Mouse (Mus musculus) induced T-regulatory cell, adult 2 months (primary cell): Measurements from ENCODE around the gene Elmsan1.
A peak's percentile ranks its signal among the peaks of the same experiment; 100 is the strongest.
"Not testable (repeated sequence)": the region's sequence is repeated elsewhere in the genome, so short reads cannot be mapped to it uniquely, and the experiment has no call there.

Experiments used
- DNase-seq: peaks from one replicate; pipeline ENCODE4 v3.0.0-alpha.2; 2012; ENCODE audit warnings: low read depth

Elmsan1 gene

GRCm38 (mm10) chr12:84218289-84219120, at the start of gene Elmsan1:
Gene Elmsan1 (minus strand): TSS chr12:84218881.
- peak; percentile 86 for DNase-seq

- no peak for DNase-seq
Measured at GRCm38 (mm10) chr12:84267264-84267663, 48.6 kb upstream of the Elmsan1 start.

DNA sequence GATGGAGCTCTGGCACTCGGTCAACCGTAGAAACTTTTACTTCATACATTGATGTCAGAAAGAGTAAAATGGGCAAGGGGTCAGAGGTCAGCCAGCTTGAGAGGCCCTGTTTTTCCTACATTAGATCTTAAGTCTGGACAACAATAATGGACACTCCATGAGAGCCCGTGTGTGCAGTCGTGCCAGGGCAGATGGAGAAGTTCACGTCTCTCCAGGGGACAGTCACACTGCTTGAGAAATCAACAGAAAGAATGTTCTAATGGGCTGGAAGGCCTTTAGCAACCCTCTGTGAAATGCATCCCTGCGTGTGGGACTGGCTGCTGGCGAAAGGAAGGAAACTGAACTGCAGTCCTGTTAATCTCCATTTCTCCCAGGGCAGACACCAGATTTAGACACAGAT, 41.7 kb upstream of the Elmsan1 start:
- no peak for DNase-seq

- no peak for DNase-seq
Measured at GRCm38 (mm10) chr12:84254886-84255285, 36.2 kb upstream of the Elmsan1 start.

DNA sequence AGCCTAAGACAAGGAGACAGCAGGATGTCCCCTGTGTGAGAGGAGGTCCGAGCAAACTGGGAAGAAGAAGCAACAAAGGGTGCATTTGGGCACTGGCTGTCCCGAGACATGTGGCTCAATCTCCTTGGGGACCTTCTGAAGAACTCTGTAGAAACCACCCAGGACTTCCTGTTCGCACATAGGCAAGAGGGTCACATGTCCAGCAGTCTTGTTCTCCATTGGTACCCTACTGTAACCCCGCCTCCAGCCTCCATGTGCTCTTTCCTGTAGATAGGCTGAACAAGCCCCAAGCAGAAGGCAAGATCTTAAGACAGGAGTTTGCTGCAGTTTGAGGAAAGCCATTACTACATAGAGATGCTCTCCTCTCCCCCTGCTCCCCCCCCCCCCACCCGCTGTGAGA, 34.1 kb upstream of the Elmsan1 start:
- no peak for DNase-seq

GRCm38 (mm10) chr12:84249217-84249616, 30.5 kb upstream of the Elmsan1 start:
- peak; percentile 86 for DNase-seq

DNA sequence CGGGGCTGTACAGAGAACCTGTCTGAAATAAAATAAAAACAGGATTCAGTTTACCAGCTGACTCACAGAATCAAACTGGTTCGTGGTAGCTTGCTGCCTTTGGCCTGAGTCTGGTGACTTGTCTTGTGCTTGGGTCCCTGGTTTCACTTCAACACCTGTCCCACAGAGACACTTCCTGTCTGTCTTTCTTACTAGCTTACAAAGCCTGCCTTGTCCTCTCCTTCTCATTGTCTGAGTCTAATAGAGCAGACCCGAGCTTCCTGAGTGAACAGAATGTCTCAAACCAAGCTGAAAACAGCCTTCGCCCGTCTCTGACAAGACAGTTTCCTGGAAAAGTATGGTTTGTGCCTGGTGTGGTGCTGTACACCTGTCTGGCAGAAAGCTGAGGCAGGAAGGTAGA, 27.0 kb upstream of the Elmsan1 start:
- DNase-seq = peak; percentile 80

- DNase-seq = peak; percentile 93
Measured at GRCm38 (mm10) chr12:84243076-84243770, 24.5 kb upstream of the Elmsan1 start.

DNA sequence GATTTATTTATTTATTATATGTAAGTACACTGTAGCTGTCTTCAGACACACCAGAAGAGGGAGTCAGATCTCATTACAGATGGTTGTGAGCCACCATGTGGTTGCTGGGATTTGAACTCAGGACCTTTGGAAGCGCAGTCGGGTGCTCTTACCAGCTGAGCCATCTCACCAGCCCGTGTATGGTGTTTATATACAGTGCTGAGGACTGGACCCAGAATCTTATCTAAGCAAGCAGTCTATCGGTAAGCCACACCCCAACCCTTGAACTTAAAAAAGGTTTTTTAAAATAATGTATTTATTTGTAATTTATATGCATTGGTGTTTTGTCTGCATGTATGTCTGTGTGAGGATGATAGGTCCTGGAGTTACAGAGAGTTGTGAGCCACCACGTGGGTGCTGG, 18.4 kb upstream of the Elmsan1 start:
- DNase-seq = not testable (repeated sequence)

DNA sequence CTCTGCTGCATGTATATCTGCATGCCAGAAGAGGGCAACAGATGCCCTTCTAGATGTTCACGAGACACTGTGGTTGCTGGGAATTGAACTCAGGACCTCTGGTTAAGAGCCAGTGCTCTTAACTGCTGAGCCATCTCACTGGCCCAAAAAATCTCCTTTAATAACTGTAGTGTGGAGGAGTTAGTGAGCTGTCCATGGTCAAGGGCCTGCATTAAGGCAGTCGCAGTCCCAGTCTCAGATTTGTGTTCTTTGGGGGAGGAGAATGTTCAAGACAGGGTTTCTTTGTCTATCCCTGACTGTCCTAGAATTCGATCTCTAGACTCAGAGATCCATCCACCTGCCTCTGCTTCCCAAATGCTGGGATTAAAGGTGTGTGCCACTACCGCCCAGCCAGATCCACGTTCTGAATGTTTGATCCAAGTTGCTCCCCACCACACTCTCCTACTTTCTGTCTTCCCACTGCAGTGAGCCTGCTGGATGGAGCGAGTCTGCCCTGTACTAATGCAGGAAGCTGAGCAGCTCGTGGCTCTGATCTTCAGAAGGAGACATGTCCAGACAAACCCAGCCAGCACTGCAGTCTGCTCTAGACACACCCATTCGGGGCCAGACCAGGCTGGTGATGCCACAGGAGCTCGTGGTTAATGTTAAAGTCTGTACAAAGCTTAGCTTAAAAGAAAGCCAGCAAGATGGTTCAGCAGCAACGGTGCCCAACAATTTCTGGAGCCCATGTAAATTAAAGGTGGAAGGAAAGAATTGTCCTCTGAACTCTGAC, 17.5 kb upstream of the Elmsan1 start:
- DNase-seq = no peak

DNA sequence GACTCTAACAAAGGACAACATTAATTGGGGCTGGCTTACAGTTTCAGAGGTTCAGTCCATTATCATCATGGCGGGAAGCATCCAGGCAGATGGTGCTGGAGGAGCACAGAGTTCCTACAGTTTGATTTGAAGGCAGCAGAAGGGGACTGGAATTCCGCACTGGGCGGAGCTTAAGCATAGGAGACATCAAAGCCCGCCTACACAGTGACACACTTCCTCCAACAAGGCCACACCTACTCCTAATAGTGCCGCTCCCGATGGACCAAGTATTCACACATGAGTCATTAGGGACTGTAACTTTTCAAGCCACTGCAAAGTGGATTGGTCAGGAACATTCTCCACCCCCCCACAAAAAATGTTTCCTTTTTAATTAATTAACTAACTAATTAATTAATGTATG, 16.9 kb upstream of the Elmsan1 start:
- DNase-seq = no peak

DNA sequence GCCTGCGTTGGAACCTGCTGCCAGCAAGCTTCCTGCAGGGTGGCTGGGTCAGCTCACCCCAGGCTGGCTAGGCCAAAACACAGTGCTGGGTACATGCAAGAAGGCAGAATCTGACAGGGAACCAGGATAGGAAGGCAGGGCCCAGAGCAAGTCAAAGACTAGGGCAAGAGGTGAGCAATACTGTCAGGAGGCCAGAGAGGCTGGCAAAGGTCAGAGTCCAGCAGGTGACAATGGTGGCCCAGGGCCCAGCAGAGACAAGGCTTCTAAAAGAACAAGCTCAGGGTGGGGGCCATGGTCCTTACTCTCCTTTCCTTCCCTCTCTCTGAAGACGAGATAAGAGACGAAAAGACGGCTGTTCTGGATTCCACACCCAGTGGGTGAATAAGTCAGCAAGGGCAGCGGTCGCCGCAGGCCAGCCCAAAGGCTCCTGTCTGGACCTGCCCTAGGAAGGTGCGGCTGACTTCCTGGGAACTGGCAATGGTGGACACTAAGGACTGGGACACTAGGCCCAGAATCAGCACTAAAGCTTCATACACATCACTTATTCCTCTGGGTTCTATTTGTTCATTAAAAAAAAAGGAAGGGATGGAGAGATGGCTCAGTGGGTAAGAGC, 14.9 kb upstream of the Elmsan1 start:
- no peak for DNase-seq

DNA sequence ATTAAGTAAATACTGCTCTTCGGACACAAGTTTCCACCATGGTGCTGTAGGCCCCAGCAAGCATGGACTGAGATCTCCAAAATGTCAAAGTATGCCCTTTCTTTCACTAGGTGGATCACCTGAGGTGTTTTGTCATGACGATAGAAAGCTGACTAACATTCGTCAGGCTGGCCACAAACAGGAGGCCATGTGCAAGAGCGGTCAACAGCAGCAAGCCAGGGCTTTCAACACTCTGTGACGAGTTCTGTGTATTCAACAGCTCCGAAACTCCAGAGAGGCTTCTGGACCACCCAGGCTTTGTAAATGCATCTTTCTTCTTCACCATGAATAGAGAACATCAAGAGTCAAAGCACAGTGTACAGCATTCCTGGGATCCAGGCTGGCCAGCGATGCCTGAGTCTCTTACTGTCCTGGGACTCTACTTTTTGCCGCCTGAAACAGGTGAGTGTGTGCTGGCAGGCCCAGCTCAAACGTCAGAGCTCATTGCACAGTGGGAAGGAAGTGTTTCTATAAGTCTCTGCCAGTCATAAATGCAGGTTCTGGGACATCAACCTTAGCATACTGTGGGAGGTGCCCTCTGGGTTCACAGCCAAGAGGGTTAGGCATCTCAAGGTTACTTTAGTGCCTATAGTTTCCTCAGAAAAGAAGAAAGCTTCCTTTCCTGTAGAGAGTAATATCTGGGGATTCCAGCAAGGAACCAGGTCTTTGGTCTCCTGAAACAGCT, 7.6 kb upstream of the Elmsan1 start:
- DNase-seq = no peak

DNA sequence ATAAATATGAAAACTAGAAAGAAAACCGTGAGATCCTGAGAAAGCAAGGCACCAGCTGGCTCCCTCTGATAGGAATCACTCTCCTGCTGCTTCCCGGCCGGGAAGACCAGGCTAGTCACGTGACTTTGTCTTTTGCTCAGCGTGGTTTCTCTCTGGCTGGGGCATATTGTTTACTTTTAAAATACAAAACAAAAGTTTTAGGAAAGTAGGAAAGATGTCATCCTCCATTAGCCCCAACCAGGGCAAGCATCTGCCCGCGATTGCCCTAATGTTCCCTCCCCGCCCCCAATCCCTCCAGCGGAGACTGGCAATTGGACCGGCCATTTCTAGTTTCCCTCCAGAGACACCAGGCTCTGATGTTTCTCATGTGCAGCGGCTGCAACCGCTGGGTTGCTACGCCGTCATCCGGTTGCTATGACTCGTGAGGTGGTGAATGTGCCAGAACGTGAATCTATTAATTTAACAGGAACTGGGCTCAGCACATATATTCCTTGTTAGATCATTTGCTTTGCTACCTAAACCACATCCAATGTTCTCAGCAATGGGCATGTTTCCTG, 3.8 kb upstream of the Elmsan1 start:
- peak; percentile 91 for DNase-seq

DNA sequence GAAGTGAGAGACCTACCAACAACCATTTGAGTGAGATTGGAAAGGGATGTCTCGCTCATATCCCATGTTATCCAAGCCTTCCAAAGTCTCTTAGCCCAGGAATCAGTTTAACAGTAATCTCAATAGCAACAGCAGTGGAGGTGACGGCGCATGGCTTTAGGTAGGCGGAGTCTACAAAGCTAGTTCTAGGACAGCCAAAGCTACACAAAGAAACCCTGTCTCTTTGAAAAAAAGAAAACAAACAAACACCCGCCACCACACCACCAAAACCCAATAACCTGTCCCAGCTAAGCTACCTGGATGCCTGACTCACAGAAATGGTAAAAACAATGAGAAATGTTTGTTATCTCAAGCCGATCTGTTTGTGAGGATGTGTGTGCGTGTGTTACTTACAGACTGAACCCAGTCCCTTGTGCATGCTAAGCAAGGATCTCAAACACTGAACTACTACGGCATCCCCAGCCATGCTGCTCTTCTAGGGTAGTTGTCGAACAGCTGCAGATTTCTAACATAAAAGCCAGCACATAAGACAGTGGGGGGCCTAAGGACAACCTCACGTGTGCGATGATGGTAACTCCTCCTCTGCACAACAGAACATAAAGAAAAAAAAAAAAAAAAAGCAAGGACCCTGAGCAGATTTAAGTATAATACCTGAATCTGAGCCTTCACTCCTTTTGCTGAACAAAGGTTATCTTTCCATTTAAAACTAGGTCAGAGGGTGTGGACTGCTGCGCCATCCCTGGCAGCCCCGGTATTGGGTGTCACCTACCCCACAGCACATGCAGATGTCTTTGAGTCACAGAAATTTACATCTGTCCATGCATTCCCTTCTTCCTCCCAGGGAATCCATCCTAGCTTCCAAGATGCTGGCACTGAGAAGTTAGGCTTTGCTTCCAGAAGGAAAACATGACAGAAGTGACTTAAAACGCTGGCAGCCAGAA, 2.5 kb upstream of the Elmsan1 start:
- DNase-seq = peak; percentile 79

GRCm38 (mm10) chr12:84220515-84220914, 1.8 kb upstream of the Elmsan1 start:
- DNase-seq = peak; percentile 75

DNA sequence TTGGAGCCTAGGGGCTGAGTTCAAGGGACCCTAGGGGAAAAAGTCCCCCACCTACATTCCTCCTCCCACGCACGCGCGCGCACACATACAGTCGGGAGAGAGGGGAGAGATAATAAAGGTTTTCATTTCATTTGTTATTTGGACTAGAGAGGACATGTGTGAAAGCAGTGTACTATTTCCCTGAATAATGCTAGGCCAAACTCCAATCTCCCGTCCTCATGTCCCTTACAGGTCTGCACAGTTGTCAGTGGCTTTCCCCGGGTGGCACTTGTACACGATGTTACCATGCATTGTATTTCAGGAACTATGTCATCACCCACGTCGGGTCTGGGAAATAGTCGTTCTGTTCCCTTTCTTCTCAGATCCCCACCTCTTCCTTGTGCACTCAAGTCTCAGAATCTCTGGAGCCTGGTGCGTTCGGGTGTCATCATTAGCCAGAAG, 460 bp upstream of the Elmsan1 start:
- no peak for DNase-seq

- peak; percentile 49 for DNase-seq
Measured at GRCm38 (mm10) chr12:84217508-84218131, 1.1 kb downstream of the Elmsan1 start.

DNA sequence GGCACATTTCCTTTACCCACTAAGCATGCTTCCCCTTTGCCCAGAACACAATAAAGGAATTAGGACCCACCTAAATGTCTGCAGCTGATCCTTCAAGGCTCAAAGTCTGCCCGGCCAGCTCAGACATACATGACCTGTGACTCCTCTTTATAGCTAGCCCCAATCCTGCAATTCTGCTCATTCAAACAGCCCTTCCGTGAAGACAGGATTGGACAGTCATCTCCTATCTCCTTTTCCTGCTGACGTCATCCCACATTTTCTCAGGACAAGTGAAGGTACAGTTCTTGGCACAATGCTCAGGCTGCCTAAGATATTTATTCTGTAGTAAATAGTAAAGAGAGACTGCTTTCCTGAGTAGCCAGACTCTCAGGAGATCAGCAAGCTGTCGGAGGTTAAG, 1.6 kb downstream of the Elmsan1 start:
- DNase-seq = no peak
